Mouse (Mus musculus) midbrain, embryonic 16.5 days (tissue): ENCODE measurements around the gene Chrnb1. TPM values are rescaled to one million over a fixed set of nuclear protein-coding genes. Genes with fewer than 3 reads are reported as not detected.

Experiments used
- polyA plus RNA-seq: library from polyadenylated mRNA; unstranded; fragments of >200 nt; fragmentation: Nextera tagmentation; extraction: Ambion mirVana; gene quantifications from 2 replicates; pipeline ENCODE4 v1.2.1, GENCODE M21; 2015

Chrnb1 gene
- polyA plus RNA-seq, 1 experiment from 2014 or later, result 1.6 TPM

Other genes starting within 250 kb of the Chrnb1 start
- gene Dnah2, start 246.8 kb downstream of the Chrnb1 start, polyA plus RNA-seq, result 4.4 and 5.1 TPM in 2 replicates
- 165 and 178 TPM in 2 replicates for gene Efnb3, start 235.7 kb downstream of the Chrnb1 start, polyA plus RNA-seq
- gene Wrap53, start 215.7 kb downstream of the Chrnb1 start, polyA plus RNA-seq, result 19.2 and 20.9 TPM in 2 replicates
- 48.9 and 57.3 TPM in 2 replicates for gene Trp53, start 215.6 kb downstream of the Chrnb1 start, polyA plus RNA-seq
- gene Atp1b2, start 190.0 kb downstream of the Chrnb1 start, polyA plus RNA-seq, result 65.8 and 95.2 TPM in 2 replicates
- gene Shbg, start 178.0 kb downstream of the Chrnb1 start, polyA plus RNA-seq, result not detected in 2 replicates
- gene Sat2, start 173.9 kb downstream of the Chrnb1 start, polyA plus RNA-seq, result 23.8 and 27.1 TPM in 2 replicates
- gene Fxr2, start 163.0 kb downstream of the Chrnb1 start, polyA plus RNA-seq, result 33.3 and 37.3 TPM in 2 replicates
- not detected in 2 replicates for gene Sox15, start 140.6 kb downstream of the Chrnb1 start, polyA plus RNA-seq
- gene Mpdu1, start 133.3 kb downstream of the Chrnb1 start, polyA plus RNA-seq, result 101 and 104 TPM in 2 replicates
- 6.4 and 9.7 TPM in 2 replicates for gene Cd68, start 129.8 kb downstream of the Chrnb1 start, polyA plus RNA-seq
- gene Eif4a1, start 123.5 kb downstream of the Chrnb1 start, polyA plus RNA-seq, result 477 and 496 TPM in 2 replicates
- gene Senp3, start 113.9 kb downstream of the Chrnb1 start, polyA plus RNA-seq, result 94.0 and 98.5 TPM in 2 replicates
- gene Tnfsf13, start 110.2 kb downstream of the Chrnb1 start, polyA plus RNA-seq, result 0.53 and 0.66 TPM in 2 replicates
- gene Tnfsf12, start 100.1 kb downstream of the Chrnb1 start, polyA plus RNA-seq, result 2.3 and 3.0 TPM in 2 replicates
- gene Tnfsfm13, start 99.8 kb downstream of the Chrnb1 start, polyA plus RNA-seq, result 0.60 and 0.87 TPM in 2 replicates
- gene Polr2a, start 37.3 kb downstream of the Chrnb1 start, polyA plus RNA-seq, result 13.0 and 15.5 TPM in 2 replicates
- gene Slc35g3, start 34.0 kb downstream of the Chrnb1 start, polyA plus RNA-seq, result 0.21 and 0.22 TPM in 2 replicates
- 4.2 and 5.2 TPM in 2 replicates for gene Zbtb4, start 30.0 kb downstream of the Chrnb1 start, polyA plus RNA-seq
- gene Fgf11, start 5.9 kb upstream of the Chrnb1 start, polyA plus RNA-seq, result 4.1 and 4.5 TPM in 2 replicates
- 0.54 and 0.56 TPM in 2 replicates for gene Tmem102, start 9.7 kb upstream of the Chrnb1 start, polyA plus RNA-seq
- gene Gm39566, start 19.4 kb upstream of the Chrnb1 start, polyA plus RNA-seq, result not detected in 2 replicates
- gene Spem2, start 22.5 kb upstream of the Chrnb1 start, polyA plus RNA-seq, result not detected in 2 replicates
- gene Spem1, start 26.2 kb upstream of the Chrnb1 start, polyA plus RNA-seq, result 0.24 and 0.68 TPM in 2 replicates
- 20.6 and 21.5 TPM in 2 replicates for gene Nlgn2, start 41.8 kb upstream of the Chrnb1 start, polyA plus RNA-seq
- 271 and 312 TPM in 2 replicates for gene Tmem256, start 42.6 kb upstream of the Chrnb1 start, polyA plus RNA-seq
- gene Plscr3, start 50.4 kb upstream of the Chrnb1 start, polyA plus RNA-seq, result 46.3 and 48.1 TPM in 2 replicates
- 0.11 and 0.35 TPM in 2 replicates for gene Tnk1, start 62.8 kb upstream of the Chrnb1 start, polyA plus RNA-seq
- not detected in 2 replicates for gene Tmem95, start 82.1 kb upstream of the Chrnb1 start, polyA plus RNA-seq
- gene Kctd11, start 85.5 kb upstream of the Chrnb1 start, polyA plus RNA-seq, result 1.3 and 1.9 TPM in 2 replicates
- gene Acap1, start 99.6 kb upstream of the Chrnb1 start, polyA plus RNA-seq, result 0.26 and 0.42 TPM in 2 replicates
- gene 2810408A11Rik, start 105.0 kb upstream of the Chrnb1 start, polyA plus RNA-seq, result 6.6 and 7.4 TPM in 2 replicates
- 18.7 and 24.1 TPM in 2 replicates for gene Neurl4, start 105.1 kb upstream of the Chrnb1 start, polyA plus RNA-seq
- 70.3 TPM in 2 replicates for gene Gps2, start 117.9 kb upstream of the Chrnb1 start, polyA plus RNA-seq
- 1,061 and 1,062 TPM in 2 replicates for gene Eif5a, start 126.0 kb upstream of the Chrnb1 start, polyA plus RNA-seq
- 5.1 and 7.2 TPM in 2 replicates for gene Ybx2, start 139.9 kb upstream of the Chrnb1 start, polyA plus RNA-seq
- gene Slc2a4, start 152.2 kb upstream of the Chrnb1 start, polyA plus RNA-seq, result 3.1 and 3.2 TPM in 2 replicates
- gene Cldn7, start 168.8 kb upstream of the Chrnb1 start, polyA plus RNA-seq, result 0.40 and 0.70 TPM in 2 replicates
- 23.0 and 24.4 TPM in 2 replicates for gene Ctdnep1, start 185.2 kb upstream of the Chrnb1 start, polyA plus RNA-seq
- gene Elp5, start 186.6 kb upstream of the Chrnb1 start, polyA plus RNA-seq, result 162 and 173 TPM in 2 replicates
- 527 and 528 TPM in 2 replicates for gene Gabarap, start 195.2 kb upstream of the Chrnb1 start, polyA plus RNA-seq
- gene Phf23, start 199.8 kb upstream of the Chrnb1 start, polyA plus RNA-seq, result 51.2 and 58.6 TPM in 2 replicates
- 21.9 and 26.1 TPM in 2 replicates for gene Dvl2, start 204.7 kb upstream of the Chrnb1 start, polyA plus RNA-seq
- gene Acadvl, start 219.5 kb upstream of the Chrnb1 start, polyA plus RNA-seq, result 56.3 and 61.6 TPM in 2 replicates
- gene Dlg4, start 221.0 kb upstream of the Chrnb1 start, polyA plus RNA-seq, result 23.4 and 30.0 TPM in 2 replicates